Mouse (Mus musculus) telencephalon, adult 2 months (tissue): Measurements from ENCODE around the gene Dab1.

Experiments used
- DNase-seq: peaks from one replicate; pipeline ENCODE4 v3.0.0-alpha.2; 2011; ENCODE audit warnings: low read depth, low spot score

Dab1 gene

DNA sequence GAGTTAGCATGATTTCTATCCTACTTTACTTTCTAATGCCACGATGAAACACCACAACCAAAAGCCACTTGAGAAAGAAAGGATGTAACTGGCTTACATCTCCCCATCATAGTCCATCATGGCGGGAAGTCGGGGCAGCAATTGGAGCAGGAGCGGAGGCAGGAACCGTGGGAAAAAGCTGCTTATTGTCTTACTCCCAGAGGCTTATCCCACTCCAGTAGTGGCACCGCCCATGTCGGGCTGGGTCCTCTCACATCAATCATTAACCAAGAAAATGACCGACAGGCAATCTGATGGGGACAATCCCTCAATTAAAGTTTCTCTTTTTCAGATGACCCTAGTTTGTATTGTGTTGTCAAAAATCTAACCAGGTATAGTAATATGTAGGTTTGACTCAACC is 893.4 kb downstream of the Dab1 start:
- DNase-seq: no peak

- DNase-seq: no peak
Measured at GRCm38 (mm10) chr4:104513622-104514021, 894.5 kb downstream of the Dab1 start.

GRCm38 (mm10) chr4:104514568-104515000 is 895.4 kb downstream of the Dab1 start:
- DNase-seq: peak; percentile 60

DNA sequence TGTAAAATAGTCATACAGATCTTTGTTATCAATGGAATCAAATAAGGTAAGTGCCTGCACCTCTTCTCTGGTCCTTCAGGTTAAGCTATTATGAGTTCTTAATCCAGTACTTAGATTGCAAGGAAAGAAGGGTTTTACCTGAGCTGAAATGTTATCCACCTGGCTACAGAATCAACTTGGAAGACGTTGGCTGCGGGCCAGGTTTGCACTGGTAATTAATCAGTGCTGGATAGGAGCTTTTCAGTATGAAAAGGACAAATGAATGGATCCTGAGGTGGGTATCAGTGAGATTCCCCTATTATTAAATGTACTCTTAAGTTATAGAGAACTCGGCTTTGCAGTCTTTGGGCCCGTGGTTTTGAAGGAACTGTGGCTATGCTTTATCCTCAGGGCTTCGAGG is 896.5 kb downstream of the Dab1 start:
- DNase-seq: no peak

DNA sequence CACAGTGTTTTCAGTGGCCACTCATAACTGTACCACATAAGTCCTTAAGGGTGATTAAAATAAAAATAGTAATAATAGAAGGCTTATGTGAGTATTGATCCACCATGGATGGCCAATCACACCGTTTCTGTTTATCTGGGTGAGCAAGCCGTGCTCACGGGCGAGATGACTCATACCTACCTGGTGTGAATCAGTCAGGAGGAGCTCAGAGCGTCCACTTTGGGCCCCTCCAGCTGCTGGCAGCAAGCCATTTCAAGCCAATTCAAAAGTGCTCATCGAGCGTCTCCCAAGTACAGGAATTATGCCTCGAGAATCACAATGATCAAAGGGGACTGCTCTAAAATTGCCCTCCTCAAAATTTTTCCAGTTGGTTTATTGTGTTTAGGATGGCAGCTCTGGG is 903.2 kb downstream of the Dab1 start:
- DNase-seq: no peak

- no peak for DNase-seq
Measured at GRCm38 (mm10) chr4:104523776-104524175, 904.6 kb downstream of the Dab1 start.

- no peak for DNase-seq
Measured at GRCm38 (mm10) chr4:104529905-104530646, 910.9 kb downstream of the Dab1 start.

DNA sequence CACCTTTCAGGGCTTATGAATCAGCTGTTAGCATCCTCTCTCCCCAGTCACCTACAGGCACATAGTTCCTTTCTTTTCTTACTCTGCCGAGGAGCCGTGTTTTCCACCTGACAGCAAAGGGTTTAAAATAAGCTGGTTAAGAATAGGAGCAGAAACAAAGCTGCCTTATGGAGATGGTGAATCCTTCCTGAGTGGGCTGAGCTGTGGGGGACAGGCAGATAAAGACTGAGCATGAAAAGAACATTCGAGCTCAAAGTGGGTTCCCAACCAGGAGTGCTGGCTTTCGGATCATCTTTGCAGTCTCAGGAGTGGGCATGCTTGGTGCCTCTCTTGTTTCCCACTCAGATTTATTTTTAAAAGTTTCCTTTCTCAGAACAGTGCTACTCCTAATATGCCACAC is 913.7 kb downstream of the Dab1 start:
- DNase-seq: peak; percentile 91

- DNase-seq: peak; percentile 43
Measured at GRCm38 (mm10) chr4:104538420-104538819, 919.3 kb downstream of the Dab1 start.

- no peak for DNase-seq
Measured at GRCm38 (mm10) chr4:104539047-104539446, 919.9 kb downstream of the Dab1 start.

- no peak for DNase-seq
Measured at GRCm38 (mm10) chr4:104547091-104547490, 927.9 kb downstream of the Dab1 start.

- no peak for DNase-seq
Measured at GRCm38 (mm10) chr4:104548287-104548686, 929.1 kb downstream of the Dab1 start.

DNA sequence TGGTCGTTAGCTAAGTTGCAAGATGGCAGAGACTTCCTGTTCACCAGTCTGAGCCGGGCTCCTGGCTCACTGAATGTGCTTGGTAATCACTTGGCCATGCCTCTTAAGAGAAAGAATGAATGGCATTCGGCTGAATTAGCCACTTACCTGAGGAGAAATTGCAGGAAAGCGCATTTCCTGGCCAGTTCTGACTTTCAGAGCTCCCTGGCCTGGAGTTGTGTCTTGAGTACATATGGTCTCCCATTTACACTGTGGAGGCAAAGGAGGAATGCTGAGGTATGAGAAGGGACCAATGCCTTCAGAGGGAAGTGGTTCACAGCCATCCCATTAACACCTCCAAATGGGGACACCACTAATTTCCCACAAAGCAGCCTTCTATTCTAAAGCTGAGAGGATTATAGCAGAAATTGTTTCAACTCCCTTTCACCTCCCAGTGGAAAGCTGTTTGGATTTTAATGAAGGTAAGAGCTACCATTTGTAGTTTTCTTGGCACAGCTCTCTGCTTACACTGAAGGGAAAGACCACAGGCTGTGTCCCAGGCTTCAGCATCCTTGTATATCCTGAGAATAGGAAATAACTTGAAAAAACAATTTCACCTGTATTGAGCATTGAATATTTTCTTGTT is 931.5 kb downstream of the Dab1 start:
- no peak for DNase-seq

- DNase-seq: peak; percentile 23
Measured at GRCm38 (mm10) chr4:104551390-104552070, 932.4 kb downstream of the Dab1 start.

DNA sequence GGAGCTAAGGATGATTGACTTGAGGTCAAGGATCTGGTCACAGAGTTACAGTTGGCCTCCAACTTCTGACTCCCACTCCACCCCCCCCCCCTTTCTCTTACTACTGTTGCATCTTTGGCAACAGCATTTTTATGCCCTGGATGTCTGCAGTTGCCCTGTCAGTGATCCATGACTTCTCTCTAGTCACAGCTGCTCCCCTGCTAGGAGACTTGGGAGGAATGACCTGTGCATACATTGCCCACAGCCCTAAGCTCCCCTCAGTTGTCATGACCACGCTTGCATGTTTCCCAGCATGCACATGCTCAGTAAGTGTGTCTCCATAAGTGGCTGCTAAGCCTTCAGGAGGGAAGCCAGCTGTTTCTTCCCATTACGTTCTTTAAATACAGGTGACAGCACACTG is 936.2 kb downstream of the Dab1 start:
- no peak for DNase-seq

DNA sequence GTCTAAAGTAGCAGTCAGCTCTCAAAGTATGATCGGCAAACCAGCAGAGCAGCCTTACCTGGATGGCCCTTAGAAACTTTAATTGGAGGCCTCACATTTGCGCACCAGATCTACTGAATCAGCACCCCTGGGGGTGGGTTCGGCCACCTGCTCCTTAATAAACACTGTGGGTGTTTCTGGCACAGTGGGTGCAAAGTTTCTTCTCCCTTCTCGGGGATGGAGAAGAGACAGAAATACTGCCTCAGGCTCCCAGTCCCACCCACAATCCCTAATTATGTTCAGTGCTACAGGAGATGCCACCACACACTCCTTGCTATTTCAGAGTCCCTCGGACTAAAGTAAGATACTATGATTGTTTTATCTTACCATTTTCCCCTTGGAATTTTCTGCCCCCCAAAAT is 944.4 kb downstream of the Dab1 start:
- peak; percentile 62 for DNase-seq

DNA sequence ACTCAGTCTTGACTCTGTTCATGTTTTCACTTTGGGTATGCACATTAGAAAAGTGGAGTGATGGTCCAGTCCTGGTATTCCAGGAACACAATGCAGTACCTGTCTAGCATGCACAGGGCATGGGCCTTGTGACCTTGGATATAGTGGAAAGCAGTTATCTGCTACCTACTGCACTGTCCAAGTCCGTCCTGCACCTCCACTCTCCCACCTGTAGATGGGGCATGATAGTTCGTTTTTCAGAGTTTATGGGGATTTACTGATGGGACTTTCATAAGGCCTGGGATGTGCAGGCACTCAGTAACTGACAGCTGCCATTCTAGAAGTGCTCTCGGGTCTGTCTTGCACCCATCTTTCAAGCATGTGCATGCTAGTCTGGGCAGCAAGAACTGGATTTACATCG is 951.4 kb downstream of the Dab1 start:
- no peak for DNase-seq

GRCm38 (mm10) chr4:104572440-104572839 is 953.3 kb downstream of the Dab1 start:
- DNase-seq: no peak

GRCm38 (mm10) chr4:104573419-104573818 is 954.3 kb downstream of the Dab1 start:
- no peak for DNase-seq

DNA sequence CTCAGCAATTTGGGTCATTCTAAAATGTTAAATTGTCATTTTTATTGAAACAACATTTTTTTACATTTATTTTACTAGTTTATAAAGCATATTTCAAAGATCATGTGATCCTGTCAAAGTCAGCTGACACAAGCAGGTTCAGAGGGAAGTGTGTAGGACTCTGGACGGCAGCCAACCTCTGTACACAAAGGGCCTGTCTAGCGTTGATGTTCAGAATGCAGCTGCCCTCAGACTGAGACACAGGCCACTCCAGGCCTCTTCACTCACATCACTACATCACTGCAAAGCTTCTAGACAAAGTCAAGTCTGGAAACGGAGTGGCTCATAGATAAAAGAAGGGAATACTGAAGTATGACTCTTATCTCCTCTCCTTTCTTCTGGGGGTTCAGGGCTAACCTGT is 959.2 kb downstream of the Dab1 start:
- DNase-seq: no peak

GRCm38 (mm10) chr4:104579946-104580544 is 960.9 kb downstream of the Dab1 start:
- DNase-seq: no peak

- no peak for DNase-seq
Measured at GRCm38 (mm10) chr4:104582726-104583125, 963.6 kb downstream of the Dab1 start.
